Mouse (Mus musculus) urinary bladder, postnatal 14 days (tissue): Measurements from ENCODE around the gene Lrmda.

Source experiments
- DNase-seq: peaks from one replicate; pipeline ENCODE4 v3.0.0; 2021; ENCODE audit warnings: low spot score

Lrmda gene

DNA sequence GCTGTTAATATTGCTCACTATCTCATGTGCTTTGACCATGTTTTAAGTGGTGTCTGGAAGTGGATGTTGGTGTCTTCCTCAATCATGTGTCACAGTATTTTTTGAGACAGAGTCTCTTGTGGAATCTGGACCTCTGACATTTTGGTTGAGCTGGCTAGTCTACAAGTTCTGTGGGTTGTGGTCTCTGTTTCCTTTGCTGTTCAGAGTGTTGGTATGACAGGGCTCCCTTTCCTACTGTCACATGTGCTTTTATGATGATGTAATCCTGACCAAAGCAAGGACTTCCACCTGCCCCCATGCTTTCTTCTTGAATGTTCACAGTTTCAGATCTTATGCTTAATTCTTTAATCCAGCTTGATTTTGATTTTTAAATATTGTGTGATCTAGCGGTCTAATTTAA, 879.8 kb downstream of the Lrmda start:
- no peak for DNase-seq

DNA sequence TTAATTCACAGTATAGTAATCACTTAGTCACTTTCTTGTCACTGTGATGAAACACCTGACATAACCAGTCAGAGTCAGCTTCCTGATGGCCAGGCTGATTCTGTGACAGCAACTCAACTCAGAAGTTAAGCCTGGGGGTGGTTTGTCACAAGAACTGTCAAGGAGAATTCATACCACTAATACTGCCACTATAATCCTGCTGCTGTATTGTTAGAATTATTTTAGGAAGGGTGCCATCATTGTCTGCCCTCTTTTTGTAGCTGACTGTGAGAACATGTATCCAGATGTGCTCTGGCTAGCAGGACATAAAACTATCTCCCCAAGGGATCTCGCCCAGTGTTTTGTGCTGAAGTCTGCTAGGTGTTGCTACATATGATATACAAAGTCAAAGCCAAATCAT, 882.6 kb downstream of the Lrmda start:
- DNase-seq, result no peak

DNA sequence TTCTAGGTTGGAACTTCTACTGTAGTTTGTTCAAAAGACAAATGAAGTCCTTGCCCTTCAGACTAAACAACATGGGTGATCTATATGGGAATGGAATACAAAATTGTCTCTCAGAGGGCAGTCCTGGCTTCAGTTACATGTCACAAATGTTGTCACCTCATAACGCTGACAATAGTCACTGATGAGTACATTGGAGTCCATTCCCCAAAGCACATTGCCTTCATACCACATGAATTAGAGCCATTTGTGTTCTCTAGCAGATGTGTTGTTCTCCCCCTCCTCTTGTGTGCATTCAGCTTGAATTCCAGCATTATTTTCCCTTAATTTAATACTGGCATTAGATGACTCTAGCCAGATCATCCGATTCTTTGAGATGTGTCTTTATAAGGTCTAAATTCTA, 883.4 kb downstream of the Lrmda start:
- no peak for DNase-seq

DNA sequence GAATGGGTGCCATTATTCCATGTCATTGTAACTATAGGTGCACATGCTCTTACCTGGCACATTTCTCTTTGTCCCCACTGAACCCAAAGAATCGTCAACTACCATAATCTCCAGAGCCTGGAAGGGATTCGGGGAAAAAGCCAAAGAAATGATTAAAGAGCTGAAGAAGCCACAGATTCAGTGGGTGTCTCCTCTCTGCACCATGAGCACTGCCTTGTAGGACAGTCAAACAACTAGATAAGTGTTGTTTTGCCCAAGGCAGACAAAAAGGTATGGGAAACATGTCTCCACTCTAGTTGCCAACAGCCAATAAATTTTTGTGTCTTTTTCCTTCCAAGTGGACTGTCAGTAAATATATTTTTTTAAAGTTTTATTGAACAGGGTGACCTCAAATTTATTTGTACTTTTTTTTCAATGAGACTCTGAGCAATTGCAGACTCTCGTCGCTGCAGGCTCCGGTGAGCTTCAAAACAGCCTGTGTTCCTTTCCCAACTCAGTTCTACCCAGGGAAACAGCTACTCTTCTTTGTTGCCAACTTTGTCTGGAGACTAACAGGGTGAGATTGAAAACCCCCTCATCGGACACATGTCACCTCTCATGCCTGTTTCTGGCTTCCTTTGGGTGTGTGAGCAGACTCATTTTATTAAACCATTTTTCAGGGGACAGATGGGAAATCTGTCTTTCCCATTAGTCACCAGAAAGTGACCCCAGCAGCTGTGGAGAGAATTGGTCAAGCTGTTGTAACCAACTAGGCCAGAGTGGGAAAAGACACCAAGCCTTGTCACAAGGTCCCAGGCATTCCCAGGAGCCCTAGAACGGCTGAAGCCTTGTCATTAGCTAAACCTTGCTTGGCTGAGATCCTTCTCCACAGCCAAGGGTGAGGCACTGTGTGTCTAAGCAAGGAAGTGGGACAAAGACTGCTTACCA, 886.5 kb downstream of the Lrmda start:
- DNase-seq, result no peak

DNA sequence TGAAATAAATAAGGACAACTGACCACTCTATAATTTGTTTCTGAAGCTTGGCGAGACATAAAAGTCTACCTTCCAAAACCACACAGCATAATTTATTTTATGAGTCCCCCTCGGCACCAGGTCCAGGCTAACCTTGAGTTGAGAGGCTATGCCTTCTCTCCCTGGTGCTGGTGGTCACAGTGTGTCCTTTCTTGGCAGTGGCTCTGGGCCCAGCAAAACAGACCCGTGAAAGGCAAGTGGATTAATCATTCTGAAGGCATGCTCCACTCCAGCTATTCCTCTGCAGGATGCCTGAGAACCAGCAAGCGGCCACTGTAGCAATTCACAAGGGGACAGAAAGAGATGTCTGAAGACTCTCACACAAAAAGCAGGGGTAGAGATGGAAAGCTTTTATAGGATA, 887.2 kb downstream of the Lrmda start:
- no peak for DNase-seq

DNA sequence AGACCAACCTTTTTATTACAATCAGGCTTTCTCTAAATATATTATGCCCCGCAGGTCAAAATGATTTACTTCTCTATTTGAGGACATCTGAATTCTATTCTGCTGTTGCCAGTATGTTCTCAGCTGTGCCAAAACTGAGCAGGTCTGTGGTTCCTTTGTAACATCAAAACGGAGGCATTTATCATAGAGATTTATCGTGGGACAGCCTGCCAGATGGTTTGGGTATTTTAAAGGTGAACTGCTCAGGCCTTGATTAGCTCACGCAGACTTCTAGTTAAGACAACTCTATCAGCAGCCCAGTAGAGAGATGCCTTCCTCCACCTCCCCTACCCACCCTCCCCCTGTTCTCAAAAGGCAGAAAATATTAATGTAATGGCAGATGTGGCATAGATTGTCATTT, 887.7 kb downstream of the Lrmda start:
- DNase-seq, result no peak

DNA sequence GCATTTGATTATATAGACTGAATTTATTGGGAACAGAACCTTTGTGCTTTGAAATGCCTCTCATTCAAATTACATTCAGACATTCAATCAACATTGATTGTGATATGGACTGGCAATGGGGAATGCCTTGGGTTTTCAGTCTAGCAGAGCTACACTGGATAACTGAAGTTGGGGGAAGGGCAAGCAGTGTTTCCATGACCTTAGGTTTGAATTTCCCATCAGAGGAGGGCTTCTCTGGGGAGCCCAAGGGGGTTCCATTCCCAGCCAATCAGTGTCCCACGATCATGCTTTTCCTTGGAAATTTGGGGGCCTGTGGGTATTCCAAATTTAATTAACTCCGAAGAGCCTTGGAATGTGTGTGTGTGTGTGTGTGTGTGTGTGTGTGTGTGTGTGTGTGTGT, 888.5 kb downstream of the Lrmda start:
- no peak for DNase-seq

DNA sequence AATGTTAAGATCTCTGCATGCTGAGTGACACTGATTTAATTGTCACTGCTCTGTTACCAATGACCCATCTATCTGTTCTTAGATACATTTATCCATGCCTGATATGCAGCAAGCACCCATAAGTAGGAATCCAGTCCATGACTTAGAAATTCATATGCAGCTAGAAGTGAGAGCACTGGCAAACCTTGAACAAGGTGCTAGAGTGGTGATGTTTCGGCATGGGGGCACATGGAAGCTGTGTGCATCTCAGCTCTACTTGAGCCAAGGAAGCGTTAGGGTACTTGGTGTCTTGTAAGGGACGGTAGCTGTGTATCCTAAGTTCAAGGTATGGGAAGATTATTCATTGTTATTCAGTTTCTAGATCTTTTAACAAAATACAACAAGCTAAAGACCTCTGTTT, 896.0 kb downstream of the Lrmda start:
- no peak for DNase-seq

DNA sequence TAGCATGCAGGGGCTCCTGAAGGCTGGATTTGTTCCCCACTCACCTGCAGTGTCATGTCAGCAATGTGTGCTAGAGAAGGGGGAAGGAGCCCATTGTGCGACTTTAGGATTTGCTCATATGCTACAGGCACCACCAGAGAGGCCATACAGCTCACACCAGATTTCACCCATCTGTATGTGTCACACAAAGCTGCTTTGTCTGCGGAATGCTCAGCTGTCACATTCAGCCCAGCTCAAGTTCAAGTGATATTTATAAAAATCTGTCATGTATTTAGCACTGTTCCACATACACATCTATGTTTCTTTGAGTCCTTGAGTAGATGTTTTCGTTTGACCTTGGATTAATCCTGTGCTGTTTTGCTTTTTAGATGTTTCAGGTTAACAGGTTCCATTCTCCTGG, 899.0 kb downstream of the Lrmda start:
- no peak for DNase-seq

DNA sequence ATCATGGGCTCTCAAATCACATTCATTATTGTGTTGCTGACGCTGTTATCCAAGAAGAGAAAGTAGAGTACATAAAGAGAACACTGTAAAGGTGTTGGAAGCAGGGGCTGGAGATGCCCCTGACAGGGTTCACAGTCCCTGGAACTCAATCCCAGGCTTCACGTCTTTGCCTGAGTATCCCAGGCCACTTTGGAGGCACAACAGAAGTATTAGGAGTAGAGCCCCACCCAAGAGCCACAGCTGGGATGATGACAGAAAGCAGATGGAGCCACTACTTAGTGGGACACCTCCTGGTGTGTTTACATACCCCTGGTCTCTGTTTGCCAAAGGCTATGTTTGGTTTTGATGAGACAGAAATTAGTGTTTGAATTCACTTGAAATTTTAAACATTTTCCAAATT, 899.4 kb downstream of the Lrmda start:
- DNase-seq, result no peak

DNA sequence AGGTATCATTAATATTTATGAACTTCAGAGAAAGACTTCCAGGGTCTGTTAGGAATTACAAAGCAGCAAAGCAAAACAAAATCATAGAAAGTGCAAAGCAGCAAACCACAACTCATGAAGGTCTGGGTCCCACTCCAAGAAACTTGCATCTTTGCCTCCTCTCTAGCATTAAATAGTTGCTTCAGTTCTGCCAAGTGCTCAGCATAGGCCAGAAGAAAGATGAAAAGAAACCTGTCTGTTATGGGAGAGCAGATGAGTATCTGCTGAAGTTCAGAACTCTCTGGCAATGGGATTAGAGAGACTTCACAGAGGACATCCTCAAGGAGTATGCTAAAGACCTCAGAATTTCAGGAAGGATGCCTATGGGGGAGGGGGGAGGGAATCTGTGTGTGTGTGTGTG, 901.6 kb downstream of the Lrmda start:
- no peak for DNase-seq

DNA sequence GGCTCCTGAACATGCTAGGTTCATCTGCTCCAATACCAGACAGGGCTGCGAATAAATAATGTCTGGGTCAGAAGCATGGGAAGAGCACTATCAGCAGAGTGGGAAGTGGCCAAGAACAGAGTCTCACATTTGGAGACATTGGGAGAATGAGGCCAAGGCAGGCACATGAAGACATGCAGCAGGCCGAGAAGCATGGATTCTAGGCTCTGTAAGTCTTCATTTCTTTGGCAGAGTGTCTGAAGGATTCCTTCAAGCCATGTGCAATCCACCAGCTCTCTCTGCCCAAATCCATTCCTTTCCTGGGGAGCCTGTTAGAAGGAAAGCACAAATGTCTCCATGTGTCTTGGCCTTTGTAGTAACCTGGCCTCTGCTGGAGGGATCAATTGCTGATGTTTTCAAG, 902.3 kb downstream of the Lrmda start:
- DNase-seq, result no peak

DNA sequence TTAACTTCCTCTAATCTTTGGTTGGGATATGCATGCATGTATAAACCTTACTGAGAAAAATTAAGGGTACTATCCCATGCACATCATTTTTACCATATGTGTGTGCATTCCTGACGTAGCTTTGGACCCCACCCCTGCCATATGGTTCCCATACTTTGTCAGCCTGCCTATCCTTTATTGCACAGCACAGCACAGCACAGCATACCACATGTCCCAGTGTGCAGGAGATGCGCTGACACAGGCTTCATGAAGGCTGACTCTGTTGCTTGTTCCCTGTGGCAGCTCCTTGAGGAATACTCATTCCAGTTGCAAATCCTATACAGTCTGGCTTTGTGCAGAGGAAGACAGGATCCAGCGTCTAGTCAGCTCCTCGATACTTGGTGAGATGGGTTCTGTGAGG, 903.1 kb downstream of the Lrmda start:
- DNase-seq, result no peak

DNA sequence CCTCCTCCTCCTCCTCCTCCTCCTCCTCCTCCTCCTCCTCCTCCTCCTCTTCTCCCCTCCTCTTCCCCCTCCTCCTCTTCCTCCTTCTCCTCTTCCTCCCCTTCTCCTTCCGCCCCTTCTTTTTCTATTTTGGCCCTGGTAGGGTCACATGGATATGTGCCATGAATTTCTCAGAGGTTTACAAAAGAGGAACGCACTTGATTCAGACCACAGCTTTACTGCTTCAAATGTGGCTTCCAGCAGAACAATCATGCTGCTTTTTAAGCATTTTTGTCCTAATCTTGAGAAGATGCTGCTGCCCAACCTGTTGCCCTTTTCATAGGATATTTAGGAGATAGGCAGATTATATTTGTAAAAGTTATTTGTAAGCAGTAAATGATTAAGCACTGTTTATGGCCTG, 903.7 kb downstream of the Lrmda start:
- no peak for DNase-seq

DNA sequence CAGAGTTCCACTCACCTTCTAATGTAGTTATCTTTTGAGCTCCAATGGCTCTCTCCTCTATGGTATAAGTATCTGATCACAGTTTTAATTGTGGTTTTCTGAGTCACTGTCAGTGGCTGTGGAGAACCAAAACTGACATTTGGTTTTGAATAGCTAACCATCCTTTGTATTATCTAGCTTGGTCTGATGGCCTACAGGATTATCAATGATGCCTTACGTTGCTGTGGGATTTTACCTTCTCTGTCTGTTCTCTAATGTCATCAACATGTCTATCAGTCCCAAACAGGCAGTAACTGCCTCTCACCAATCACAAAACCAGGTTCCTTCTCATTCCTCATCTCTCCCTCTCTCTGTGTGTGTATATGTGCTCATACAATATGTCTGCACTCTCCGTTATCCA, 908.8 kb downstream of the Lrmda start:
- DNase-seq, result no peak

DNA sequence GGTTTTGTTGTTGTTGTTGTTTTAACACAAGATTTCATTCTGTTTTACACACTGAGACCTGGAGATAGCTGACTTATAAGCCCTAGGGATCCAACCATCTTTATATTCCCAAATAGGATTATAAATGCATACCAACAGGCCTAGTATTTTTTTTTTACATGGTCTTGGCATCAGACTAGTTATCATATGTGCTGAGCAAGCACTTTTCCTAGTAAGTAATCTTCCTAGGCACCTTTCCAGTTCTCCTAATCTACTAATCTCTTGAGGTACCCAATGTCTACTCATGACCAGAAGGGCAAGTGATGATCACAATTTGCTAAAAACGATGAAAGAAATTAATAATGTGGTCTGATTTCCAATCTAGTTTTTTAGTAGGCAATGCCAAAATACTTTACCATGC, 909.2 kb downstream of the Lrmda start:
- no peak for DNase-seq

DNA sequence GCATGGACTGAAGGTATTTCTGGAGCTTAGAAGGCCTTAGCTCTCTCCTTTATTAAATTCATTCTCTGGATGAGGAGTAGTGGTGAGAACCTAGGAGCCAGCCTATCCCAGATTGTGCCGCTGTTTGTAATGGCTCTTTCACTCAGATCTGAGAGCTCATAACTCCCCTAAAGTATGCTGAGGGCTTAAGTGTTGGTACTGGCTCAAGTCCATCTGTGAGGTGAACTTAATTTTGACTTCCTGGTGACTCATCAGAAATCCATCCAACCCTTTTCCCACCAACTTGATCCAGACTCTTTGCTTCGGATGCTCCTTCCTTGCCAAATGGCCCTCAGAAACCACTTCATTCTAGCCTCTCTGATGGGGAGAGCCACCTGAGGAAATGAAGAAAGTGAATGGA, 910.1 kb downstream of the Lrmda start:
- DNase-seq, result no peak

DNA sequence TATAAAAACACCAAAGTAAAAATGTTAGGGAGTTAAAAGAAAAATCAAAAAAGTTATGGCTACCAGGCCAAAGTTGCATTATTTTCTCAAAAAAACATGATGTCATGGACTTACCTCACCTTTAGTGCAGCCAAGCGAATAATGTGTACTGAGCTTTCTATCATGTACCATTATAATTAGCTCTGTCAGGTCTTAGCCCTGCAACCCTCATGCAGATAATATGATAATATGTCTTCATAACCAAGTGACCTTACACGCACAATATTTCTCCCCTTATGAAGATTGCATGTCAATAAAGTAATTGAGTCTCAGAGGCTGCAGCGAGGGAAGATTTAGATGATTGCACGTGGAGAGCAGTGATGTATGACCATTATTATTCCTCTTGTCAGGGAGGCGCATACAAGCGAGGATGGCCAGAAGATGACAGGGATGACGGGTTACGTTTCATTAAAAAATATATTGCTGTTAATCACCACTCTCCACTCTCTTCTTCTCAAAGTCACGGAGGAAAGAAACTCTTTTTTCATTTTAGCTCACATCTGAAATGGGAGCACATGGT, 911.1 kb downstream of the Lrmda start:
- no peak for DNase-seq

DNA sequence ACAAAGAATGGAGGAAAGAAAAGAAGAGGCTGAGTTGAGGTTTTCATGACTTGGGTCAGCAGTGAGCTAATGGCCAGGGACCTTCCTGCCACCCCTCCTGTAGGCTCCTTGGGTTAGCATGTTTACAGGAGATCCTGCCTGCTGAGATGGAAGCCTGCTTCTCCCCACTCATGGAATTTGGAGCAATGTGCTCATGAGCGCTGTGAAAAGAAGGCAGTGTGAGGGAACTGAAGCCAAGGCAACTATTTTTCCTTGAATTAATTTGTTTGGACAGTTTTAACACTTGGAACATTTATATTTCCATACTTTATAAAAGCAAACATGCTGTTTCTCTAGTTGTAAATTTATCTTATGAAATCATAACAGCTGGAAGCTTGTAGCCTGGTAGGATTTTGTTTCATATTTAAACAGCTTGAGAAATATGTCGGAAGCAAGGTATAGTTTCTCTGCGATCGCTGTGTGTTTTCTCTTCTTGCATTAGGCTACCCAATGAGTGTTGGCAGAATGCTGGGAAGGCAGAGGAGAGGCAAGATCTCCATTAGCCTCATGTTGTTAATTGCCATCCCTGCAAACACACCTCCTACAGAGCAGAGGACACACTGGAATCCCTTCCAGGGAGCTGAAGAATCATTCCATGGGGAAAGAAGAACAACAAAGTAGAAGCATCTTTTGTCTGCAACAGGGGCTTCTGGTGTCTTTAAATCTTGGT, 911.8 kb downstream of the Lrmda start:
- no peak for DNase-seq

DNA sequence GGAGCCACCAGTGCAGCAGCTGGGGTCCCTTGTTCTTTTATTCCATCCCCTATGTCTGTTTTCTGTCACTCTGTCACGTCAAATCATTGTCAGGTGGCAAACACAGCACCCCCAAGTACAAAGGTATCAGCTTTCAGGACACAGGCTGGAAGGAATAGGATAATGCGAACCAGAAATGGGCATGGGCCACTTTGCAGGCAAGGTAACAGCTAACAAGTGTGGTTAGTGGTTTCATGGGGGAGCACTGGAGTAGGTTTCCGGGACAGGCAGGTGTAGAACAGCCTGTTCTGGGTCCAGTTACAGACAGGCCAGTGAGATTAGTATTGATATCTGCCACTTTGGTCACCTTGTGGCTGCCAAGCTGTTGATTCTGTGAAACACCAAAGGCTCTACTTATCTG, 917.2 kb downstream of the Lrmda start:
- no peak for DNase-seq

DNA sequence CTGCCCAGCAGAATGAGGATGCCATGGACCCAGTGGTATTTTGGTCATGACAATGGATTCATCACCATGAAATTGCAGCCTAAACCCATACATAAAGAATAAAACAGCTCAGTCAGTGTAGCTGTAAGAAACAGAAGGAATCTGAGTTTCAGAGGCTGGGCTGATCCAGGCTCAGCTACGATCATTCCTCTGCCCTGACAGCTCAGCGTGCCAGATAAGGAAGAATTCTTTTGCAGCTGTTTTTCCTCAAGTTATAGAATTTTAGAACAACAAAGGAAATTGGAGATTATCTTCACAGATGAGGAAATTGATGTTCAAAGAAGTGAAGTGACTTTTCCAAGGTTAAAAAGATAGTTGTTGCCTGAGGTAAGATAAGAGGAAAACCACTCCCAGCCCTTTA, 921.1 kb downstream of the Lrmda start:
- DNase-seq, result no peak

DNA sequence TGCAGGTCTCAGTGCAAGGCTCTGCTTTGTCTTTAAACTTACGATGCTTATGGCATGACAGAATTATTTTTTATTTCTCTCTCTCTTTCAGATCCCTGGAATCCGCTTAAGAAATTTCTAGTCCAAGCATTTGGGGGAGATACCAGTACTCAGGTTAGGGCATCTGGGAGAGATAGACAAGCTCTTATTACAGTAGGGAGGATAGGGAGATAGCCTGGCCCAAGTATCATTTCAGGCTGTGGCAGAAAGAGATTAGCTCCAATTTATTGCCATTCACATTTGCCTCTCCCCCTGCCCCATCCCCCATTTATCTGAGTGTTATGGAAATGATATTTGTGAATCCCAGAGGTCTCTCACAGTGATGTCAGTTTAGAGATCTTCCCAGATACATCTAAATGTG, 923.1 kb downstream of the Lrmda start:
- no peak for DNase-seq

DNA sequence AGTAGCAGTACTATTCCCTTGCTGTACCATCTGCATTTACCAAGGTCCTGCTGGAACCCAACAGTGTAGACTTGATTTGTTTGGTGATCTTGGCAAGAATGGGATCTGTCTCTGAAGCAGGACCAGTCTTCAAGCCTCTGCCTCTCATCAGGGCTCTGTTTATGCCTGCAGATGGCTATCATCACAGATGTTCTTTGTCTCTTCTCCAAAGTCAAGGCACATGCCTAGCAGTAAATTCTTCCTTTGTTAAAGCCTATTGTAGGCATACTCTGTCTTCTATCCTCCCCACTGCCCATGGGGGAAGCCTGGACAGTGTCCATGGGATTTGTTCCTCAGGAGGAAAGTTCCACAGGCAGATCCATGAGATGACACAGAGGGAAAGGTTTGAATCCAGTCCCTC, 930.0 kb downstream of the Lrmda start:
- no peak for DNase-seq
